Mouse (Mus musculus): Measurements from ENCODE around the gene Adra1d. TPM values are rescaled to one million over a fixed set of nuclear protein-coding genes. Genes with fewer than 3 reads are reported as not detected.

Gene Adra1d
- total and polyA plus RNA-seq, 3 experiments = not detected

DNA sequence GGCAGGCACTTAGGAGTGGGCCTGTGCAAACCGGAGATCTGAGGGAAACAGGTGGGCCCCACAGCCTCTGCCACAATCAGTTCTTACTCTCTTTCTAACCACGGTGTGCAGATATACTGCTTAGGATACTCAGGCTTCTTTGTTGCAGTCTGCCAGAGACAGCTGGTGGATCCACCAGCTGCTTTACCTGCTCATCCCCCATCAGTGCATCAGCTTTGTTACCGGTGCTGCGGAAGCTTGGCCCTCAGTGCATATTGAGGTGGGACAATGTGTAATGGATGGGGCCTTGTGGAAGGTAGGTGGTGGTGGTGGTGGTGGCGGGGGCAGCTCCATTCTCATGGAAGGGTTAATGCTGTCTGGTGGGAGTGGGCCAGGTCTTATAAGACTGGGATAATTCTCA is 13.0 kb downstream of the Adra1d start:
- dilution Hi-C loops (cut with MboI; ENCODE audit: extremely low pct_ligation_motif_present, extremely low pct_unique_long_range_greater_than_20kb, low sequenced_read_pairs) = no loop called here
- Histone ChIP-seq H3K4me2 (ENCODE audit: insufficient read depth, low read depth, poor library complexity, severe bottlenecking) (no peak overlapping the region), H3K4me1 (ENCODE audit: control insufficient read depth in 1 of 2, insufficient read depth in 2 of 2) (peaks cover 0 to 14% of the 10 kb centered on the region in 2 experiments; a peak in 3 of 4 replicates), H3K27me3 (replicated peaks) (peaks cover 74% of the 10 kb centered on the region), H3K9me3 (replicated peaks; ENCODE audit: low read length) (no peaks in the 10 kb centered on the region), H3K79me2 (replicated peaks; ENCODE audit: control insufficient read depth, extremely low read depth, insufficient read depth, poor library complexity, severe bottlenecking) (no peaks in the 10 kb centered on the region), H3K27ac (ENCODE audit: insufficient read depth, low read depth) (no peak overlapping the region), H3K4me3 (replicated peaks in 1 of 3; ENCODE audit: low read depth in 2 of 3, low read length in 2 of 3, poor library complexity in 1 of 3) (no peak overlapping the region), H3K36me3 (replicated peaks in 1 of 2; ENCODE audit: control insufficient read depth in 1 of 2, insufficient read depth in 1 of 2, low read length in 1 of 2) (no peaks in the 10 kb centered on the region), H3K9ac (ENCODE audit: insufficient read depth, low read depth) (no peak overlapping the region)
- no peak for TF ChIP-seq POLR2AphosphoS2 (IDR thresholded peaks at IDR 0.05; ENCODE audit: low read depth, low read length)
- TF ChIP-seq HCFC1 (IDR thresholded peaks at IDR 0.05; ENCODE audit: low read depth, low read length) = no peak
- no peak for TF ChIP-seq NELFE (IDR thresholded peaks at IDR 0.05; ENCODE audit: low read depth, low read length)
- TF ChIP-seq NRF1 (IDR thresholded peaks at IDR 0.05; ENCODE audit: low read depth, low read length) = no peak
- no peak for TF ChIP-seq MAFK (IDR thresholded peaks at IDR 0.05; ENCODE audit: insufficient replicate concordance, low read length)
- no peak for TF ChIP-seq ZKSCAN1 (IDR thresholded peaks at IDR 0.05; ENCODE audit: borderline replicate concordance, low read depth, low read length)
- TF ChIP-seq ETS1 (conservative IDR thresholded peaks at IDR 0.05; ENCODE audit: low read depth, low read length) = no peak
- TF ChIP-seq USF1 (IDR thresholded peaks at IDR 0.05; ENCODE audit: low read depth, low read length) = no peak
- TF ChIP-seq ZMIZ1 (IDR thresholded peaks at IDR 0.05; ENCODE audit: low read depth, low read length) = no peak
- TF ChIP-seq MAX (IDR thresholded peaks at IDR 0.05; ENCODE audit: low read length) = no peak
- TF ChIP-seq JUND (conservative IDR thresholded peaks at IDR 0.05; ENCODE audit: low read depth, low read length) = no peak
- no peak for TF ChIP-seq CHD2 (IDR thresholded peaks at IDR 0.05; ENCODE audit: low read length)
- no peak for TF ChIP-seq SIN3A (IDR thresholded peaks at IDR 0.05; ENCODE audit: low read length)
- TF ChIP-seq MYC (IDR thresholded peaks at IDR 0.05; ENCODE audit: low read depth, low read length) = no peak
- TF ChIP-seq ZNF384 (IDR thresholded peaks at IDR 0.05; ENCODE audit: low read depth, low read length) = no peak
- in situ Hi-C loops (cut with MboI; ENCODE audit: low pct_ligation_motif_present, low pct_unique_long_range_greater_than_20kb, low sequenced_read_pairs) = loop anchor here (25.0 kb wide), 1 partner anchor 388 kb away; no protein-coding TSS in a partner anchor
- DNase-seq (ENCODE audit: extremely low read depth) = no peak

- H3K4me3 ChIP-seq (replicated peaks in 1 of 3; ENCODE audit: low read depth in 2 of 3, low read length in 2 of 3, poor library complexity in 1 of 3) = no peak overlapping the region
- H3K27ac ChIP-seq (ENCODE audit: insufficient read depth, low read depth) = no peak overlapping the region
- TF ChIP-seq PAX5 (IDR thresholded peaks at IDR 0.05; ENCODE audit: low read length) (no peak), MAX (IDR thresholded peaks at IDR 0.05; ENCODE audit: low read length) (no peak), RCOR1 (conservative IDR thresholded peaks at IDR 0.05; ENCODE audit: low read depth, low read length) (no peak), JUN (IDR thresholded peaks at IDR 0.05; ENCODE audit: insufficient read depth, low read depth, low read length) (no peak), ZNF384 (IDR thresholded peaks at IDR 0.05; ENCODE audit: low read depth, low read length) (no peak), NELFE (IDR thresholded peaks at IDR 0.05; ENCODE audit: low read depth, low read length) (no peak), UBTF (IDR thresholded peaks at IDR 0.05; ENCODE audit: low read depth, low read length) (no peak), MYC (IDR thresholded peaks at IDR 0.05; ENCODE audit: low read depth, low read length) (no peak), USF1 (IDR thresholded peaks at IDR 0.05; ENCODE audit: low read depth, low read length) (no peak), BHLHE40 (IDR thresholded peaks at IDR 0.05; ENCODE audit: low read depth, low read length) (no peak)
- H3K4me1 ChIP-seq (ENCODE audit: control insufficient read depth in 1 of 2, insufficient read depth in 2 of 2) = peaks cover 0 to 14% of the 10 kb centered on the region in 2 experiments; a peak in 3 of 4 replicates
- H3K9ac ChIP-seq (ENCODE audit: insufficient read depth, low read depth) = no peak overlapping the region
- no peaks in the 10 kb centered on the region for H3K79me2 ChIP-seq (replicated peaks; ENCODE audit: control insufficient read depth, extremely low read depth, insufficient read depth, poor library complexity, severe bottlenecking)
- no peaks in the 10 kb centered on the region for H3K36me3 ChIP-seq (replicated peaks in 1 of 2; ENCODE audit: control insufficient read depth in 1 of 2, insufficient read depth in 1 of 2, low read length in 1 of 2)
- H3K9me3 ChIP-seq (replicated peaks; ENCODE audit: low read length) = no peaks in the 10 kb centered on the region
- dilution Hi-C loops (cut with MboI; ENCODE audit: extremely low pct_ligation_motif_present, extremely low pct_unique_long_range_greater_than_20kb, low sequenced_read_pairs) (no loop called here), in situ Hi-C loops (cut with MboI; ENCODE audit: low pct_ligation_motif_present, low pct_unique_long_range_greater_than_20kb, low sequenced_read_pairs) (loop anchor here (25.0 kb wide), 1 partner anchor 389 kb away; no protein-coding TSS in a partner anchor)
- no peak overlapping the region for H3K4me2 ChIP-seq (ENCODE audit: insufficient read depth, low read depth, poor library complexity, severe bottlenecking)
- peaks cover 72% of the 10 kb centered on the region for H3K27me3 ChIP-seq (replicated peaks)
- DNase-seq (ENCODE audit: extremely low read depth) = no peak
Observed at GRCm38 (mm10) chr2:131548330-131548729, 13.8 kb downstream of the Adra1d start.
